Mouse (Mus musculus) MEL (cell line): ENCODE data around the gene Rora. TPM values are rescaled to one million over a fixed set of nuclear protein-coding genes. Genes with fewer than 3 reads are reported as not detected.

ENCODE experiments used
- DNase-seq: peaks from one replicate; pipeline ENCODE4 v3.0.0; 2011; ENCODE audit warnings: low read depth, low spot score
- H3K27ac ChIP-seq: 2 replicates; pipeline ENCODE4 v1.5.1; 2012; ENCODE audit warnings: low read depth, mild to moderate bottlenecking, control low read depth, low read length, moderate library complexity; ENCODE audit not compliant: control insufficient read depth
- H3K27me3 ChIP-seq, 2 experiments: fragments of 150-350 bp in 1 of 2; sonication (generic) in 1 of 2; 2 replicates each; pipeline ENCODE4 v1.6.1; 2012; ENCODE audit warnings: low read length in 2 of 2, mild to moderate bottlenecking in 2 of 2, improper control_type of control experiment in 1 of 2, moderate library complexity in 1 of 2; ENCODE audit not compliant: insufficient read depth in 2 of 2, control insufficient read depth in 1 of 2
- H3K36me3 ChIP-seq, 2 experiments: 2 replicates each; pipeline ENCODE4 v1.6.1; 2012 to 2014; ENCODE audit warnings: low read length in 2 of 2, improper control_type of control experiment in 1 of 2, inconsistent platforms in 1 of 2, mild to moderate bottlenecking in 1 of 2; ENCODE audit not compliant: insufficient read depth in 2 of 2, control insufficient read depth in 1 of 2
- H3K4me1 ChIP-seq, 2 experiments: fragments of 150-350 bp in 1 of 2; sonication (generic) in 1 of 2; 2 replicates each; pipeline ENCODE4 v1.6.1; 2012; ENCODE audit warnings: low read length in 2 of 2, improper control_type of control experiment in 1 of 2, mild to moderate bottlenecking in 1 of 2; ENCODE audit not compliant: insufficient read depth in 2 of 2, control insufficient read depth in 1 of 2
- H3K4me3 ChIP-seq, 2 experiments: fragments of 150-350 bp in 1 of 2; sonication (generic) in 1 of 2; 2 replicates each; pipeline ENCODE4 v1.5.1; 2012; ENCODE audit warnings: low read depth in 2 of 2, low read length in 2 of 2, mild to moderate bottlenecking in 2 of 2, moderate library complexity in 2 of 2, control low read depth in 1 of 2, improper control_type of control experiment in 1 of 2; ENCODE audit not compliant: control insufficient read depth in 1 of 2, insufficient read depth in 1 of 2
- H3K79me2 ChIP-seq: 2 replicates; pipeline ENCODE4 v1.6.1; 2012; ENCODE audit warnings: mild to moderate bottlenecking, low read length, moderate library complexity; ENCODE audit not compliant: control insufficient read depth, poor library complexity, insufficient read depth
- H3K9ac ChIP-seq: 2 replicates; pipeline ENCODE4 v1.6.1; 2012; ENCODE audit warnings: low read depth, mild to moderate bottlenecking, control low read depth, low read length, moderate library complexity; ENCODE audit not compliant: control insufficient read depth, poor library complexity, severe bottlenecking
- H3K9me3 ChIP-seq: fragments of 150-350 bp; sonication (generic); replicated peaks from 2 replicates; pipeline ENCODE4 v1.6.1; 2012; ENCODE audit warnings: mild to moderate bottlenecking, low read length, improper control_type of control experiment, moderate library complexity; ENCODE audit not compliant: insufficient read depth
- BHLHE40 ChIP-seq: IDR thresholded peaks from 2 replicates; pipeline ENCODE4 v1.6.1; 2012; ENCODE audit warnings: low read depth, mild to moderate bottlenecking, inconsistent platforms, low read length, improper control_type of control experiment, borderline replicate concordance
- CHD2 ChIP-seq: IDR thresholded peaks from 2 replicates; pipeline ENCODE4 v1.6.1; 2011; ENCODE audit warnings: low read length, improper control_type of control experiment
- CTCF ChIP-seq, 3 experiments: IDR thresholded peaks in 2 of 3; conservative IDR thresholded peaks in 1 of 3; 2 replicates each; pipeline ENCODE4 v1.5.1; 2011 to 2012; ENCODE audit warnings: low read length in 3 of 3, low read depth in 2 of 3, mild to moderate bottlenecking in 2 of 3, improper control_type of control experiment in 1 of 3, inconsistent platforms in 1 of 3, mixed read lengths in 1 of 3, moderate library complexity in 1 of 3; ENCODE audit not compliant: control insufficient read depth in 1 of 3, insufficient read depth in 1 of 3, poor library complexity in 1 of 3, severe bottlenecking in 1 of 3
- E2F4 ChIP-seq: IDR thresholded peaks from 2 replicates; pipeline ENCODE4 v1.6.1; 2011; ENCODE audit warnings: low read depth, low read length, improper control_type of control experiment, borderline replicate concordance
- ELF1 ChIP-seq: IDR thresholded peaks from 2 replicates; pipeline ENCODE4 v1.6.1; 2014; ENCODE audit warnings: low read depth, mild to moderate bottlenecking, inconsistent platforms, low read length, improper control_type of control experiment, moderate library complexity
- EP300 ChIP-seq, 2 experiments: IDR thresholded peaks; 2 replicates each; pipeline ENCODE4 v1.6.1; 2011; ENCODE audit warnings: improper control_type of control experiment in 2 of 2, low read length in 2 of 2, low read depth in 1 of 2, mild to moderate bottlenecking in 1 of 2
- GABPA ChIP-seq: IDR thresholded peaks from 2 replicates; pipeline ENCODE4 v1.6.1; 2012; ENCODE audit warnings: low read depth, mild to moderate bottlenecking, inconsistent platforms, low read length, improper control_type of control experiment, moderate library complexity
- HCFC1 ChIP-seq: IDR thresholded peaks from 2 replicates; pipeline ENCODE4 v1.6.1; 2012; ENCODE audit warnings: low read depth, mild to moderate bottlenecking, inconsistent platforms, low read length, improper control_type of control experiment, moderate library complexity
- JUND ChIP-seq: IDR thresholded peaks from 2 replicates; pipeline ENCODE4 v1.6.1; 2011; ENCODE audit warnings: low read depth, mild to moderate bottlenecking, improper control_type of control experiment, low read length
- KAT2A ChIP-seq: conservative IDR thresholded peaks from 2 replicates; pipeline ENCODE4 v1.6.1; 2012; ENCODE audit warnings: low read depth, low read length, improper control_type of control experiment, inconsistent platforms
- MAFK ChIP-seq: IDR thresholded peaks from 2 replicates; pipeline ENCODE4 v1.6.1; 2011; ENCODE audit warnings: low read depth, mild to moderate bottlenecking, low read length, improper control_type of control experiment, borderline replicate concordance
- MAX ChIP-seq: IDR thresholded peaks from 2 replicates; pipeline ENCODE4 v1.6.1; 2011; ENCODE audit warnings: low read length, improper control_type of control experiment
- MEF2A ChIP-seq: IDR thresholded peaks from 2 replicates; pipeline ENCODE4 v1.6.1; 2014; ENCODE audit warnings: low read depth, mild to moderate bottlenecking, inconsistent platforms, low read length, improper control_type of control experiment; ENCODE audit not compliant: poor library complexity, insufficient replicate concordance, severe bottlenecking; ENCODE audit errors: extremely low read depth
- MYB ChIP-seq: IDR thresholded peaks from 2 replicates; pipeline ENCODE4 v1.6.1; 2011; ENCODE audit warnings: mild to moderate bottlenecking, low read depth, low read length, improper control_type of control experiment
- POLR2A ChIP-seq, 2 experiments: IDR thresholded peaks; 2 replicates each; pipeline ENCODE4 v1.6.1; 2011 to 2012; ENCODE audit warnings: low read length in 2 of 2, mild to moderate bottlenecking in 2 of 2, control low read depth in 1 of 2, improper control_type of control experiment in 1 of 2, low read depth in 1 of 2, moderate library complexity in 1 of 2; ENCODE audit not compliant: control insufficient read depth in 1 of 2, insufficient read depth in 1 of 2, poor library complexity in 1 of 2
- POLR2AphosphoS2 ChIP-seq: IDR thresholded peaks from 2 replicates; pipeline ENCODE4 v1.6.1; 2011; ENCODE audit warnings: low read length, improper control_type of control experiment
- POLR2AphosphoS5 ChIP-seq: IDR thresholded peaks from 2 replicates; pipeline ENCODE4 v1.6.1; 2012; ENCODE audit warnings: low read depth, borderline replicate concordance, mild to moderate bottlenecking, inconsistent platforms, low read length, moderate library complexity, mixed read lengths
- RAD21 ChIP-seq: IDR thresholded peaks from 2 replicates; pipeline ENCODE4 v1.6.1; 2011; ENCODE audit warnings: mild to moderate bottlenecking, low read depth, low read length, improper control_type of control experiment
- RCOR1 ChIP-seq: IDR thresholded peaks from 2 replicates; pipeline ENCODE4 v1.6.1; 2012; ENCODE audit warnings: low read depth, mild to moderate bottlenecking, inconsistent platforms, low read length, improper control_type of control experiment
- SMC3 ChIP-seq: IDR thresholded peaks from 2 replicates; pipeline ENCODE4 v1.6.1; 2011; ENCODE audit warnings: low read depth, low read length, improper control_type of control experiment
- TAL1 ChIP-seq: IDR thresholded peaks from 2 replicates; pipeline ENCODE4 v1.6.1; 2012; ENCODE audit warnings: mild to moderate bottlenecking, inconsistent platforms, low read length, moderate library complexity, mixed read lengths
- USF2 ChIP-seq, 2 experiments: IDR thresholded peaks; 2 replicates each; pipeline ENCODE4 v1.6.1; 2011 to 2012; ENCODE audit warnings: improper control_type of control experiment in 2 of 2, low read length in 2 of 2, borderline replicate concordance in 1 of 2, inconsistent platforms in 1 of 2, low read depth in 1 of 2, mild to moderate bottlenecking in 1 of 2; ENCODE audit not compliant: insufficient read depth in 1 of 2
- ZC3H11A ChIP-seq: IDR thresholded peaks from 2 replicates; pipeline ENCODE4 v1.6.1; 2012; ENCODE audit warnings: low read depth, mild to moderate bottlenecking, inconsistent platforms, low read length, improper control_type of control experiment
- ZMIZ1 ChIP-seq: IDR thresholded peaks from 2 replicates; pipeline ENCODE4 v1.6.1; 2012; ENCODE audit warnings: low read depth, mild to moderate bottlenecking, inconsistent platforms, low read length, improper control_type of control experiment, moderate library complexity
- ZNF384 ChIP-seq: IDR thresholded peaks from 2 replicates; pipeline ENCODE4 v1.6.1; 2012; ENCODE audit warnings: low read depth, mild to moderate bottlenecking, inconsistent platforms, low read length, improper control_type of control experiment
- polyA plus RNA-seq, 2 experiments: library from polyadenylated mRNA; stranded (reverse) in 1 of 2; unstranded in 1 of 2; fragments of >175 nt in 1 of 2; fragments of >200 nt in 1 of 2; gene quantifications; 2 replicates each; pipeline versions ENCODE4 v1.2.1 to v1.2.4; 2012; ENCODE audit warnings: low replicate concordance in 2 of 2, low read depth in 1 of 2; ENCODE audit not compliant: insufficient read length in 2 of 2, insufficient read depth in 1 of 2, missing spikeins in 1 of 2
- total RNA-seq: library from RNA; depleted of rRNA; stranded (reverse); fragments of 300-350 nt; gene quantifications from 2 replicates; pipeline ENCODE4 v1.2.3, GENCODE M21; 2012

Rora gene
- total and polyA plus RNA-seq, 3 experiments: not detected

- no peaks in the 10 kb centered on the region for H3K36me3 ChIP-seq
- no peaks in the 10 kb centered on the region for H3K4me1 ChIP-seq
- H3K79me2 ChIP-seq: no peaks in the 10 kb centered on the region
- TF ChIP-seq ELF1 (no peak), ZC3H11A (no peak), POLR2AphosphoS5 (no peak), JUND (no peak), ZNF384 (no peak), TAL1 (no peak), MAFK (no peak), EP300 (IDR thresholded peaks at IDR 0.05; ENCODE audit: low read depth in 1 of 2, low read length in 2 of 2) (no peak), RCOR1 (no peak), USF2 (IDR thresholded peaks at IDR 0.05; ENCODE audit: borderline replicate concordance in 1 of 2, insufficient read depth in 1 of 2, low read depth in 1 of 2, low read length in 2 of 2) (no peak), POLR2AphosphoS2 (no peak), SMC3 (no peak), BHLHE40 (no peak)
- TF ChIP-seq, all 39 proteins: peak for 0
- no peak for DNase-seq
- no peak overlapping the region for H3K4me3 ChIP-seq
- H3K9ac ChIP-seq: no peak overlapping the region
- H3K9me3 ChIP-seq: no peaks in the 10 kb centered on the region
- no peak overlapping the region for H3K27ac ChIP-seq
- H3K27me3 ChIP-seq: no peaks in the 10 kb centered on the region
These were observed 456.7 kb downstream of the Rora start for GRCm38 (mm10) chr9:69110301-69110674.

GRCm38 (mm10) chr9:69110706-69111105, 457.1 kb downstream of the Rora start:
- Histone ChIP-seq H3K27ac (no peak overlapping the region), H3K36me3 (no peaks in the 10 kb centered on the region), H3K4me3 (no peak overlapping the region), H3K9ac (no peak overlapping the region), H3K9me3 (no peaks in the 10 kb centered on the region), H3K79me2 (no peaks in the 10 kb centered on the region), H3K27me3 (no peaks in the 10 kb centered on the region), H3K4me1 (no peaks in the 10 kb centered on the region)
- no peak for TF ChIP-seq EP300 (IDR thresholded peaks at IDR 0.05; ENCODE audit: low read depth in 1 of 2, low read length in 2 of 2)
- no peak for TF ChIP-seq POLR2A (IDR thresholded peaks at IDR 0.05; ENCODE audit: control insufficient read depth in 1 of 2, insufficient read depth in 1 of 2, low read depth in 1 of 2, low read length in 2 of 2, poor library complexity in 1 of 2)
- TF ChIP-seq MAX: no peak
- DNase-seq: no peak

- no peak for DNase-seq
- H3K27me3 ChIP-seq: no peaks in the 10 kb centered on the region
- no peak for TF ChIP-seq E2F4
- no peak for TF ChIP-seq MYB
- no peak for TF ChIP-seq ZMIZ1
- TF ChIP-seq POLR2A (IDR thresholded peaks at IDR 0.05; ENCODE audit: control insufficient read depth in 1 of 2, insufficient read depth in 1 of 2, low read depth in 1 of 2, low read length in 2 of 2, poor library complexity in 1 of 2): no peak
- TF ChIP-seq GABPA: no peak
- TF ChIP-seq RCOR1: no peak
- TF ChIP-seq MEF2A: no peak
- TF ChIP-seq RAD21: no peak
- TF ChIP-seq POLR2AphosphoS2: no peak
- TF ChIP-seq CHD2: no peak
- TF ChIP-seq KAT2A: no peak
- TF ChIP-seq MAX: no peak
- TF ChIP-seq USF2 (IDR thresholded peaks at IDR 0.05; ENCODE audit: borderline replicate concordance in 1 of 2, insufficient read depth in 1 of 2, low read depth in 1 of 2, low read length in 2 of 2): no peak
- TF ChIP-seq CTCF (IDR thresholded peaks at IDR 0.05 in 2 of 3, conservative IDR thresholded peaks at IDR 0.05 in 1 of 3; ENCODE audit: control insufficient read depth in 1 of 3, insufficient read depth in 1 of 3, low read depth in 2 of 3, low read length in 3 of 3, poor library complexity in 1 of 3, severe bottlenecking in 1 of 3): no peak
- no peak for TF ChIP-seq ZC3H11A
- TF ChIP-seq SMC3: no peak
- TF ChIP-seq TAL1: no peak
- no peak for TF ChIP-seq HCFC1
These were observed 458.0 kb downstream of the Rora start for GRCm38 (mm10) chr9:69111539-69111938.

More at GRCm38 (mm10) chr9:69111539-69111938, 458.0 kb downstream of the Rora start:
- no peak overlapping the region for H3K27ac ChIP-seq
- no peaks in the 10 kb centered on the region for H3K36me3 ChIP-seq
- H3K4me3 ChIP-seq: no peak overlapping the region
- H3K4me1 ChIP-seq: no peaks in the 10 kb centered on the region
- no peak overlapping the region for H3K9ac ChIP-seq
- H3K9me3 ChIP-seq: no peaks in the 10 kb centered on the region
- no peaks in the 10 kb centered on the region for H3K79me2 ChIP-seq
